Mouse (Mus musculus) layer of hippocampus, postnatal 36 days (tissue): Measurements from ENCODE around the gene Uox. TPM values are rescaled to one million over a fixed set of nuclear protein-coding genes. Genes with fewer than 3 reads are reported as not detected.

Experiments
- DNase-seq, 2 experiments: peaks; one replicate each; pipeline ENCODE4 v3.0.0; 2022
- total RNA-seq, 2 experiments: library from RNA; stranded (reverse); gene quantifications; 2 replicates each; pipeline ENCODE4 v1.2.3; 2021

The Uox gene
- total RNA-seq, 2 experiments from 2014 or later, result 0.18 to 0.25 TPM

- DNase-seq, result no peak
Measured at GRCm38 (mm10) chr3:146628227-146628982, 58.2 kb downstream of the Uox start.

DNA sequence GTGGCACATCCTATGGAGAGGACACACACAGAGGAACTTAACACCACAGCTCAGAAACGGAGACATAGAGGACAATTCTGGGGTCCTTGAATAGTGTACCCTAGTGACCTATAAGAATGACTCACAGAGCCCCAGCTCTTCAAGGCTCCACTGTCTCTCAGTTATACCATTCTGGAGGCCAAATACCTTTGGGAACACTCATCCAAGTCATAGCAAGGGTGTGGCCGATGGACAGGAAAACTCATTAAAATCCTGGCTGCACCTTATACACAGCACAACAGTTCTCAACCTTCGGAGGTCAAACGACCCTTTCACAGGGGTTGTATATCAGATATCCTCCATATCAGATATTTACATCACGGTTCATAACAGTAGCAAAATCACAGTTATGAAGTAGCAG lies 62.3 kb downstream of the Uox start:
- DNase-seq, result no peak

GRCm38 (mm10) chr3:146641818-146642427 lies 71.7 kb downstream of the Uox start:
- DNase-seq, result no peak

GRCm38 (mm10) chr3:146649311-146649894 lies 79.2 kb downstream of the Uox start:
- DNase-seq, result no peak

- DNase-seq, result no peak
Measured at GRCm38 (mm10) chr3:146650716-146651115, 80.5 kb downstream of the Uox start.

DNA sequence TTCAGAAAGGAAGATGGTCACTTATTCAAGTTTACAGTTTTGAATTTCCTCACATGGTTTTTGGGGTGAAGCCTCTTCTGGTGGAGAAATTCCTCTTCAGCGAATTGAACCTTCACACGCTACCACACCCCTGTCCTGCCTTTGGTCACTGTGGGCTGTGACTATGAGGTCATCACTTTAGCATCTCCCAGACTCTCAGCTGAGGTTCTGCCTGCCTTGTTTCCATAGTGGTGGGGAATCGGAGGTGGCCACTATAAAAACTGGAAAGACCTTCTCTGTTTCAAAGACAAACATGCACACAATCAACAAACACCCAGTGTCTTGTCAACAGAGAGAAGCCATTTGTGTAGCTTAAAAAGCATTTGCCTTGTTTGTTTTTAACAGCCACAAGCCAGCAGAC lies 81.0 kb downstream of the Uox start, which contains the start of gene 4930503B20Rik:
Gene 4930503B20Rik, minus strand, starts transcription at position 101 of the 400 bp plus-strand sequence.
- DNase-seq, result no peak

DNA sequence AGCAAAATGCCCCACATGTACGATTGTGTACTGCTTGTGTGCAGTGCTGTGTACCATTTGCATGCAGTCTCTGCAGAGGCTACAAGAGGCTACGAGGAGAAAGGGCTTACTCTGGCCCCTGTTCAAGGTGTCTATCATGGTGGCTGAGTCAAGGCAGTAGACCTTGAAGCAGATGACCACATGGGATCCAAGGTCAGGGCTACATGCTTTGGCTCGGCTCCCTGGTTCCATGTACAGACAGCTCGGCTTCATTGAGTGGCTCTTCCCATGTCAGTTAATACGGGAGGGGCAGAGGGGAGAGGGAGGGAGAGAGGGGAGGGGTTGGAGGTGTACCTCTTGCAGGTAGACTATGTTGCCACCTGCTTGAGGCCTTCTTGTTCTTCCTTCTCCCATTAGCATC lies 82.2 kb downstream of the Uox start:
- DNase-seq, result no peak

DNA sequence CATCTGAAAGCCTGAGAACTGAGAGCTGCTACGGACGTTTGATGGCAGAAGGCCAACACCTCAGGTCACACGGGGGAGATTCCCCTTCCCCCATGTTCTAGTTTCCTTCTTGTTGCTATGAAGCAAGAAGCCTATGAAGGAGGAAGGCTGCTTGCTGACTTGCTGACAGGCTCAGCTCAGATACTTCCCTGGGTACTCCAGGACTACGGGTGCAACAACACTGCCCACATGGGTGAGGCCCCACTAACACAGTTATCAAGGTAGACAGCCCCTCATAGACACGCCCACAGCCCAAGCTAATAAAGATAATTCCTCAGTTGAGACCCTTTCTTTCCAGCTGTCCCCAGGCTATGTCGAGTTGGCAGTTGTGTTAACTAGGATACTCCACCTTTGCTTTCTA lies 83.5 kb downstream of the Uox start:
- DNase-seq, result no peak

- no peak for DNase-seq
Measured at GRCm38 (mm10) chr3:146655111-146655577, 84.9 kb downstream of the Uox start.

GRCm38 (mm10) chr3:146657433-146657832 lies 87.2 kb downstream of the Uox start:
- no peak for DNase-seq

- no peak for DNase-seq
Measured at GRCm38 (mm10) chr3:146658061-146658639, 87.9 kb downstream of the Uox start.

DNA sequence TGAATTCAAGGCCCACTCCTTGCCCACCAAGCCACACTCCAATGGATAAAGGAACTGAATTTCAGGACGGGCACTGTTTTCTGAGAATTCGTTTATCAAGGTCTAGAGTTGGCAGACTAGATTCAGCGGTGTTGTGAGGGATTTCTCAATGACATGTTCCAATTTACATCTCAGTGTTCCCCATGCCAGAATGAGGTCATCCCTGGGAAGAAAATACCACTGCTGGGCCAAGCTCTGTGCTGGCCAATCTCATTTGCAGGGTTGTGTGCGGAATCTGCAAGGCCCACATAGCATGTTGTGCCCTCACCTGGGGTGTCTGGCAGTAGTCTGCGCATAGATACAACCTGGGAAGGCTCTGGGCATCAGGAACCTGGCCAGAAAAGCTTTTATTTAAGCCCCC lies 89.1 kb downstream of the Uox start:
- DNase-seq, result no peak

GRCm38 (mm10) chr3:146661001-146661400 lies 90.8 kb downstream of the Uox start:
- DNase-seq, result no peak

- DNase-seq, result no peak
Measured at GRCm38 (mm10) chr3:146661907-146662306, 91.7 kb downstream of the Uox start.

DNA sequence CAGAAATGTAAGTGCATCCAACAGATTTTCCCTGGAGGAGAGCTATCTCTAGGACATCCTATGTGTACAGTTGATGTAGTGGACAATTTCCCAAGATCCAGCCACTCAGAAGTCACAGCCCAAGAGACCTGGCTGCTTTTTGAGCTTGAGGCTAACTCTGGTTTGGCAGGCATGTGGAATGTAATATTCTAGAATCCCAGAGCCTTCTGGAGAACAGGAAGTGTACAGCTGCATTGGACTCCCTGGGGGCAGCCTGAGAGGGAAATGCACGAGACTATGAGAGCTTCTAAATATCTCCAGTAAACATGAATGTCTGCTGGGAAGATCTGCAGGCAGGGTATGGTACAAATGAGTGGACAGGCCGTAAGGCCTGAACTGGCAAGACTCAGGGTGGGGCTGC lies 100.9 kb downstream of the Uox start:
- no peak for DNase-seq

DNA sequence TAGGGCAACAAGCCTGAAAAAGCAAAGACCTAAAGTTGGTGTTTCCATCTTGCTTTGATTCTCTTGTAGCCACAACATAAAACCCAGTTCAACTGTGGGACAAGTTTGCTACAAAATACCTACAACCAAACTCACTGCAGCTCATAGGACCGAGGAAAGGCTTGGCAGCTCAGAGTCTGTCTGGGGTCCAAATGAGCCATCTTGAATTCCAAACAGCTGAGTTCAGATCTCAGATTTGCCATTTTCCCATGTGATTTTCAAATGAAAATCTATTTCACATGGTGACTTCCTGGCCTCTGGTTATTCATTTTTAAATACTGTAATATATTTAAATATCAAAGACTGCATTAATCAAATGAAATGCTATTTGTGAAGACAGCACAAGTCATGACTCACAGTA lies 104.9 kb downstream of the Uox start:
- no peak for DNase-seq

GRCm38 (mm10) chr3:146676193-146676592 lies 106.0 kb downstream of the Uox start:
- no peak for DNase-seq

GRCm38 (mm10) chr3:146679646-146680045 lies 109.4 kb downstream of the Uox start:
- DNase-seq, result no peak

GRCm38 (mm10) chr3:146680625-146681024 lies 110.4 kb downstream of the Uox start:
- DNase-seq, result no peak

DNA sequence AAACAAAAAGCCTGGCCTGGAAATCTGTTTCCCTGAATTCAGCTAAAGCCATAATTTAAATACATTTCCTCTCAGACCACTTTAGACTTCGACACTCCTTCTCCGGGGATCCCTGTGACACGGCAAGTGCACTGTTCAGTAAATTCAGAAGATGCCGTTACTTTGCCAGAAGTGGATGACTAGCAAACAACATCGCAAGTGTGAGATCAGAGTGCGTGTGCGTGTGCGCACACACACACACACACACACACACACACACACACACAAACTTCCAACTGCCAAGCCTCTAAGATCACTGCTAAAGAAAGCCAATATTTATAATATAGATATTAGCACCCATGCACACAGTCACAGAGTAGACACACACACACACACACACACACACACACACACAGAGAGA lies 111.5 kb downstream of the Uox start:
- DNase-seq, result no peak
